Mouse (Mus musculus) lung, embryonic 15.5 days (tissue): ENCODE measurements around the gene Flnb. TPM values are rescaled to one million over a fixed set of nuclear protein-coding genes. Genes with fewer than 3 reads are reported as not detected.

Source experiments
- ATAC-seq: fragments of 200-750 bp; cut with Nextera tagmentation; 2 replicates; pipeline ENCODE4 v1.8.0; 2017; ENCODE audit warnings: moderate number of reproducible peaks, borderline replicate concordance; ENCODE audit not compliant: low FRiP score, low TSS enrichment; ENCODE audit errors: extremely low read depth
- H3K27ac ChIP-seq: fragments of 300-500 bp; sonication (generic); 2 replicates; pipeline ENCODE4 v1.5.1; 2015; ENCODE audit warnings: moderate library complexity, mild to moderate bottlenecking, inconsistent platforms
- H3K27me3 ChIP-seq: fragments of 300-500 bp; sonication (generic); 2 replicates; pipeline ENCODE4 v1.6.1; 2015; ENCODE audit warnings: inconsistent platforms
- H3K36me3 ChIP-seq: fragments of 300-500 bp; sonication (generic); 2 replicates; pipeline ENCODE4 v1.6.1; 2015; ENCODE audit warnings: inconsistent platforms
- H3K4me1 ChIP-seq: fragments of 300-500 bp; sonication (generic); 2 replicates; pipeline ENCODE4 v1.6.1; 2015; ENCODE audit warnings: inconsistent platforms
- H3K4me2 ChIP-seq: fragments of 300-500 bp; sonication (generic); 2 replicates; pipeline ENCODE4 v1.6.1; 2015; ENCODE audit warnings: inconsistent platforms, mild to moderate bottlenecking, moderate library complexity
- H3K4me3 ChIP-seq: fragments of 300-500 bp; sonication (generic); 2 replicates; pipeline ENCODE4 v1.5.1; 2015; ENCODE audit warnings: mild to moderate bottlenecking, inconsistent platforms
- H3K9ac ChIP-seq: fragments of 300-500 bp; sonication (generic); 2 replicates; pipeline ENCODE4 v1.6.1; 2015; ENCODE audit warnings: inconsistent platforms
- H3K9me3 ChIP-seq: fragments of 300-500 bp; sonication (generic); 2 replicates; pipeline ENCODE4 v1.6.1; 2016; ENCODE audit warnings: inconsistent platforms
- WGBS: fragments of 180-500 bp; shearing (Covaris S2); methylation state at CpG from one replicate; pipeline ENCODE4 v1.1.7; 2015; 5-methylcytosine and 5-hydroxymethylcytosine counted together
- polyA plus RNA-seq: library from polyadenylated mRNA; unstranded; fragments of >200 nt; fragmentation: Nextera tagmentation; extraction: Ambion mirVana; gene quantifications from 2 replicates; pipeline ENCODE4 v1.2.1, GENCODE M21; 2015

Flnb gene
- polyA plus RNA-seq, 1 experiment from 2014 or later: 14.8 TPM

- peaks cover 7% of the 10 kb centered on the region; the same call in 1 of the 2 replicates for H3K4me1 ChIP-seq
- H3K36me3 ChIP-seq: no peaks in the 10 kb centered on the region
- no peak overlapping the region for H3K4me2 ChIP-seq
- H3K27me3 ChIP-seq: no peaks in the 10 kb centered on the region
- ATAC-seq: no peak
- H3K9me3 ChIP-seq: no peaks in the 10 kb centered on the region
- WGBS: 56% methylated on average over 4 of the region's 4 CpGs
- no peak overlapping the region for H3K9ac ChIP-seq
- H3K27ac ChIP-seq: no peak overlapping the region
- H3K4me3 ChIP-seq: no peak overlapping the region
Observed at GRCm38 (mm10) chr14:7807711-7808110, 10.0 kb upstream of the Flnb start.

GRCm38 (mm10) chr14:7808501-7808981 is 9.2 kb upstream of the Flnb start:
- ATAC-seq: no peak
- H3K4me3 ChIP-seq: no peak overlapping the region

GRCm38 (mm10) chr14:7809043-7809955 is 8.5 kb upstream of the Flnb start:
- no peaks in the 10 kb centered on the region for H3K36me3 ChIP-seq
- no peak overlapping the region for H3K9ac ChIP-seq
- no peak overlapping the region for H3K27ac ChIP-seq
- H3K9me3 ChIP-seq: no peaks in the 10 kb centered on the region
- 67% methylated on average over 12 of the region's 12 CpGs for WGBS
- H3K4me2 ChIP-seq: no peak overlapping the region
- peaks cover 7% of the 10 kb centered on the region; the same call in 1 of the 2 replicates for H3K4me1 ChIP-seq
- H3K4me3 ChIP-seq: no peak overlapping the region
- peak; percentile 59; the same call in 1 of the 2 replicates for ATAC-seq
- no peaks in the 10 kb centered on the region for H3K27me3 ChIP-seq

More at GRCm38 (mm10) chr14:7808501-7808981, 9.2 kb upstream of the Flnb start:
- 52% methylated on average over 11 of the region's 11 CpGs for WGBS
- no peaks in the 10 kb centered on the region for H3K36me3 ChIP-seq
- H3K9me3 ChIP-seq: no peaks in the 10 kb centered on the region
- no peaks in the 10 kb centered on the region for H3K27me3 ChIP-seq
- no peak overlapping the region for H3K4me2 ChIP-seq
- H3K4me1 ChIP-seq: peaks cover 7% of the 10 kb centered on the region; the same call in 1 of the 2 replicates
- no peak overlapping the region for H3K27ac ChIP-seq
- H3K9ac ChIP-seq: no peak overlapping the region

GRCm38 (mm10) chr14:7818463-7819121 is 835 bp downstream of the Flnb start:
- Histone ChIP-seq H3K36me3 (no peaks in the 10 kb centered on the region), H3K27ac (peak overlapping the region; percentile 53), H3K4me2 (peak overlapping the region; percentile 96), H3K27me3 (no peaks in the 10 kb centered on the region; the same call in 1 of the 2 replicates), H3K9me3 (no peaks in the 10 kb centered on the region), H3K4me3 (peak overlapping the region; percentile 71), H3K9ac (peak overlapping the region; percentile 76), H3K4me1 (peaks cover 42% of the 10 kb centered on the region)
- ATAC-seq: 0 out of 2 replicates have a peak, but pooled peaks have one; percentile 2
- under 1% methylated on average over 36 of the region's 36 CpGs for WGBS

- Histone ChIP-seq H3K4me1 (peaks cover 42% of the 10 kb centered on the region), H3K4me2 (peak overlapping the region; percentile 96), H3K4me3 (peak overlapping the region; percentile 71), H3K9ac (no peak overlapping the region), H3K27me3 (no peaks in the 10 kb centered on the region; the same call in 1 of the 2 replicates), H3K36me3 (no peaks in the 10 kb centered on the region), H3K9me3 (no peaks in the 10 kb centered on the region), H3K27ac (no peak overlapping the region)
- 61% methylated on average over 5 of the region's 5 CpGs for WGBS
- no peak for ATAC-seq
Observed at GRCm38 (mm10) chr14:7819446-7819845, 1.7 kb downstream of the Flnb start.

- no peak overlapping the region for H3K4me2 ChIP-seq
- peaks cover 61% of the 10 kb centered on the region for H3K4me1 ChIP-seq
- H3K27ac ChIP-seq: no peak overlapping the region
- no peaks in the 10 kb centered on the region for H3K27me3 ChIP-seq
- WGBS: 42% methylated on average over 8 of the region's 8 CpGs
- H3K9me3 ChIP-seq: no peaks in the 10 kb centered on the region
- no peak overlapping the region for H3K4me3 ChIP-seq
- ATAC-seq: no peak
- no peaks in the 10 kb centered on the region for H3K36me3 ChIP-seq
- H3K9ac ChIP-seq: no peak overlapping the region
Observed at GRCm38 (mm10) chr14:7821341-7821740, 3.6 kb downstream of the Flnb start.

- Histone ChIP-seq H3K9me3 (no peaks in the 10 kb centered on the region), H3K4me1 (peaks cover 72% of the 10 kb centered on the region), H3K4me2 (no peak overlapping the region), H3K36me3 (no peaks in the 10 kb centered on the region), H3K27ac (0 out of 2 replicates have a peak overlapping the region, but pooled peaks have one; percentile 2), H3K27me3 (no peaks in the 10 kb centered on the region), H3K9ac (no peak overlapping the region), H3K4me3 (no peak overlapping the region)
- ATAC-seq: peak; percentile 21; the same call in 1 of the 2 replicates
- WGBS: 33% methylated on average over 7 of the region's 7 CpGs
Observed at GRCm38 (mm10) chr14:7822693-7823092, 4.9 kb downstream of the Flnb start.

GRCm38 (mm10) chr14:7824651-7825268 is 7.0 kb downstream of the Flnb start:
- Histone ChIP-seq H3K27me3 (no peaks in the 10 kb centered on the region), H3K27ac (peak overlapping the region; percentile 89), H3K4me3 (no peak overlapping the region), H3K9me3 (no peaks in the 10 kb centered on the region), H3K4me1 (peaks cover 58% of the 10 kb centered on the region), H3K9ac (no peak overlapping the region), H3K36me3 (no peaks in the 10 kb centered on the region), H3K4me2 (no peak overlapping the region)
- WGBS: 38% methylated on average over 8 of the region's 8 CpGs
- ATAC-seq: no peak

- Histone ChIP-seq H3K27ac (peak overlapping the region; percentile 89), H3K36me3 (no peaks in the 10 kb centered on the region), H3K9ac (no peak overlapping the region), H3K9me3 (no peaks in the 10 kb centered on the region), H3K4me1 (peaks cover 45% of the 10 kb centered on the region), H3K4me2 (no peak overlapping the region; the same call in 1 of the 2 replicates), H3K4me3 (no peak overlapping the region), H3K27me3 (no peaks in the 10 kb centered on the region)
- ATAC-seq: peak; percentile 23; the same call in 1 of the 2 replicates
- WGBS: 37% methylated on average over 10 of the region's 10 CpGs
Observed at GRCm38 (mm10) chr14:7826151-7826937, 8.6 kb downstream of the Flnb start.

GRCm38 (mm10) chr14:7829181-7829580 is 11.4 kb downstream of the Flnb start:
- Histone ChIP-seq H3K4me1 (peaks cover 30% of the 10 kb centered on the region), H3K4me3 (no peak overlapping the region), H3K27ac (no peak overlapping the region), H3K9ac (no peak overlapping the region), H3K9me3 (no peaks in the 10 kb centered on the region), H3K27me3 (no peaks in the 10 kb centered on the region), H3K36me3 (no peaks in the 10 kb centered on the region), H3K4me2 (no peak overlapping the region)
- ATAC-seq: no peak
- 75% methylated on average over 2 of the region's 2 CpGs for WGBS
